Mouse (Mus musculus): ENCODE data around the gene Olfr1085.
"Not testable (repeated sequence)": the region's sequence is repeated elsewhere in the genome, so short reads cannot be mapped to it uniquely, and the experiment has no call there.

Olfr1085 gene

GRCm38 (mm10) chr2:86661919-86662318 lies at the start of gene Olfr1085:
Gene Olfr1085 (minus strand): TSS chr2:86662019.
- no peak for DNase-seq (ENCODE audit: low spot score in 2 of 2)

- DNase-seq (ENCODE audit: low spot score in 2 of 2) = no peak
These were observed 36.5 kb upstream of the Olfr1085 start, which contains the start of gene Olfr1087 for GRCm38 (mm10) chr2:86698295-86698694. Gene Olfr1087 (minus strand): TSS chr2:86698395.

GRCm38 (mm10) chr2:86679992-86680391 lies 18.2 kb upstream of the Olfr1085 start, which contains the start of gene Olfr1086:
Gene Olfr1086 (minus strand): TSS chr2:86680092.
- DNase-seq (ENCODE audit: low spot score in 2 of 2) = no peak

GRCm38 (mm10) chr2:86639625-86640024 lies 22.2 kb downstream of the Olfr1085 start, which contains the start of gene Olfr1084:
Gene Olfr1084 (minus strand): TSS chr2:86639725.
- not testable (repeated sequence) for DNase-seq (ENCODE audit: low spot score in 2 of 2)

All from urinary bladder, postnatal 4 days (tissue).